Mouse (Mus musculus) liver, adult 2 months (tissue): ENCODE measurements at regions not wholly inside any gene's neighbourhood (a gene's known extent, or its start where the extent isn't known, plus 50 kb on each side); places are given as distances from the start of the nearest gene placed in this dataset.

Experiments used
- CTCF ChIP-seq: fragments of 200-500 bp; IDR thresholded peaks from 2 replicates; pipeline ENCODE4 v1.5.1; 2011; ENCODE audit warnings: low read depth, low read length, control low read depth
- POLR2A ChIP-seq: fragments of 200-500 bp; IDR thresholded peaks from 2 replicates; pipeline ENCODE4 v1.6.1; 2011; ENCODE audit warnings: low read length, control low read depth; ENCODE audit not compliant: insufficient read depth; ENCODE audit errors: extremely low read depth

DNA sequence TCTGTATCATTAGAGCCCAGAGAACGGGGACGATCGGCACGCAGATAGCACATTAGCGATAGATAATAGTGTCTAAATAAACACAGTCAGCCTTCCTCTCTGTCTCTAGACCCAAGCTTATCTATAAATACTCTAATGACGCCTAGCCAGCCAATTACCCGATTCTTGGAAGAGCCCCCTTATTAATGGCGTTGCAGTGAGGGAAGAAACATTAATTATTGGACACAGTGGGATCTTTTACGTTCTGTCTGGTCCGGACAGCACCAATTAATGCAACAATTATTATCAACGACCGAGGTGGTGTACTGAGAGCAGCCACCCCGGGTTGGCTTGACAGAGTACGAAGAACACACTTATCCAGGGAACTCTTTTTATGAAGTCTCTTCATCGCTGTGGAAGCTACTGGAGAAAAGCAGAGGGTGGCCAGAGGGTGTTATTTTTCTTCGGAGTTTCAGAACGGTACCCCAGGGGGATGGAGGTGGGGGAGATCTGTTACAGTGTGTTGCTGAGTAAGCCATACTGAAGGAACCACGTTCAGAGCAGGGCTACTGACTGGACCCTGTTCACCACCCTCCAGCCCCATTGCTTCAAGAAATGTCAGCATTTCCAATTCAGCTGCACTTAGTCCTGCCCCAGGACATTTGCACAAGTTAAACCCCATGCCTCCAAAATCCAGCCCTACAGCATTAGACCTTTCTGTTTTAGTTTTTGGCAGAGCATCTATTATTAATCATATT, 195.6 kb downstream of the Emx2 start:
- TF ChIP-seq CTCF, result no peak
- TF ChIP-seq POLR2A, result no peak
